8 mouse cellular contexts compared by ENCODE assay signal in the genomic region with DNA sequence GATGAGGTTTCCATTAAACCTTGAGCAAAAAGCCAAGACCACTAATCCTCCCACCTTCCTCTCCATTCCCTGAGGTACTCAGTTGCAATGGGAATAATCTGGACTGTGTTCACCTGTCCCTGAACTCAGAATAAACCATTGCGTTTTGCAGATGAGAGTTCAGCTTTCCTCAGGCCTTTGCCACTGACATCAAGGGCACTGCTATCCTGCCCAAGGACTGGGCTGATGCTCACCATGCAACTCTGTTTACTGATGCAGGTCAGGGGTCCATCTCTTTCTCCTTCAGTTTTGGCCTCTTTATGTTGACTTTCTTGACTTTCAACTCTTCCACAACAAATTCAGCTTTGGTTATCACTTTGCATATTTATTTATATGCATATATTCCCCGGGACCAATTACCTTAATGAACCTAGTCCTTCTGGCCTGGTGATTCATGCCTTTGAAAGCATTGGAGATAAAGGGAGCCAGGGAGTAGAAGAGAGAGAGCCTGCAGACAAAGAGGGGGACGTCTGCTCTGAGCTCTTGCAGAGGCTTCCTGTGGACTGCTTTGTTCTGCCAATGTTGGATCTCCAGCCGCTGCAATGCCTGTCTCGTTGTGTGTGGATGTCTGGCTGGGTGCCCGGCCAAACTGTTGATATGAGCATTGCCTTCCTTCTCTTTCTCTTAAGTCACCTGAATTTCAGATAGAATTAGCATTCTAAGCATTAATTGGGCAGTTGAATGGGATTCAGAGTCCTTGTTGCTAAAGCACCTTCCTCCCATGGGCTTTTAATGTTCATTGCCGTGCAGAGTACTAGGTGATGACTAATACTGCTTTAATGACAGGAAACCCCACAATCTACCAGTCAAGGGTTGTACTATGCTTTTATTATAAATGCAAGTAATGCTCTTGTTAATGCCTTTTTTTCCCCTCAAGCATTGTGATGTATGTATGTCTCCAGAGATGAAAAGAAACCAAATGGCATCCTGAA.
DNase-seq lines count a peak whose midpoint lies in the region; ATAC-seq and TF ChIP-seq lines count a peak whose summit lies in the region.

No protein-coding gene starts in this region.

- H3K4me1 ChIP-seq in heart, embryonic 11.5 days (ENCODE audit: control insufficient read depth, insufficient read depth, low read length) = no peaks in the 10 kb centered on the region
- H3K4me1 ChIP-seq in midbrain, postnatal 0 days (ENCODE audit: insufficient read depth, low read length) = no peaks in the 10 kb centered on the region
- peaks cover 6% of the 10 kb centered on the region; the same call in 1 of the 2 replicates for H3K4me1 ChIP-seq in midbrain, embryonic 10.5 days
- no peaks in the 10 kb centered on the region for H3K4me1 ChIP-seq in neural tube, embryonic 15.5 days
- no peaks in the 10 kb centered on the region for H3K4me1 ChIP-seq in intestine, embryonic 16.5 days (ENCODE audit: control insufficient read depth, insufficient read depth, low read length)

- H3K4me2 ChIP-seq in heart, embryonic 11.5 days = no peak overlapping the region
- H3K4me2 ChIP-seq in midbrain, postnatal 0 days (ENCODE audit: low read depth, low read length, poor library complexity, severe bottlenecking) = no peak overlapping the region
- H3K4me2 ChIP-seq in neural tube, embryonic 15.5 days = no peak overlapping the region
- H3K4me2 ChIP-seq in intestine, embryonic 16.5 days (ENCODE audit: low read depth, low read length) = no peak overlapping the region

- no peak for DNase-seq in heart, adult 9 months (ENCODE audit: low spot score in 2 of 2)
- DNase-seq in midbrain, postnatal 0 days (ENCODE audit: low spot score) = peak; percentile 36
- no peak for DNase-seq in midbrain, embryonic 10.5 days (ENCODE audit: low spot score)
- DNase-seq in layer of hippocampus, adult 8-10 months (ENCODE audit: low spot score in 2 of 2) = peak; percentile 25 to 55
- DNase-seq in thymus, postnatal 4 days = no peak

- no peak overlapping the region for H3K4me3 ChIP-seq in heart, embryonic 11.5 days (ENCODE audit: low read depth, low read length)
- no peak overlapping the region for H3K4me3 ChIP-seq in midbrain, postnatal 0 days (ENCODE audit: low read depth, low read length)
- H3K4me3 ChIP-seq in midbrain, embryonic 10.5 days = no peak overlapping the region
- H3K4me3 ChIP-seq in neural tube, embryonic 15.5 days (replicated peaks) = no peak overlapping the region
- H3K4me3 ChIP-seq in intestine, embryonic 16.5 days (ENCODE audit: low read length) = no peak overlapping the region

- no peaks in the 10 kb centered on the region for H3K27me3 ChIP-seq in heart, embryonic 11.5 days (ENCODE audit: control insufficient read depth, insufficient read depth, low read length)
- no peaks in the 10 kb centered on the region for H3K27me3 ChIP-seq in midbrain, postnatal 0 days (ENCODE audit: insufficient read depth, low read length)
- H3K27me3 ChIP-seq in midbrain, embryonic 10.5 days (ENCODE audit: low read depth, poor library complexity, severe bottlenecking) = no peaks in the 10 kb centered on the region
- H3K27me3 ChIP-seq in neural tube, embryonic 15.5 days (replicated peaks) = no peaks in the 10 kb centered on the region
- no peaks in the 10 kb centered on the region for H3K27me3 ChIP-seq in intestine, embryonic 16.5 days (replicated peaks; ENCODE audit: control insufficient read depth, insufficient read depth, low read length)

- ATAC-seq in heart, embryonic 11.5 days (replicated peaks; ENCODE audit: insufficient number of reproducible peaks, low FRiP score, low TSS enrichment) = peak; percentile 31; the same call in 1 of the 2 replicates
- no peak for ATAC-seq in midbrain, postnatal 0 days (ENCODE audit: low FRiP score)
- ATAC-seq in neural tube, embryonic 15.5 days (ENCODE audit: low FRiP score) = no peak
- ATAC-seq in intestine, embryonic 16.5 days = no peak

- no peaks in the 10 kb centered on the region for H3K9me3 ChIP-seq in heart, embryonic 11.5 days (replicated peaks; ENCODE audit: control insufficient read depth, low read length)
- no peaks in the 10 kb centered on the region for H3K9me3 ChIP-seq in midbrain, postnatal 0 days (ENCODE audit: low read length)
- no peaks in the 10 kb centered on the region for H3K9me3 ChIP-seq in midbrain, embryonic 10.5 days (replicated peaks)
- H3K9me3 ChIP-seq in neural tube, embryonic 15.5 days (replicated peaks) = no peaks in the 10 kb centered on the region
- H3K9me3 ChIP-seq in intestine, embryonic 16.5 days (ENCODE audit: control insufficient read depth, low read length) = no peaks in the 10 kb centered on the region

- H3K27ac ChIP-seq in heart, embryonic 11.5 days (ENCODE audit: low read depth, low read length) = no peak overlapping the region
- no peak overlapping the region for H3K27ac ChIP-seq in midbrain, postnatal 0 days (ENCODE audit: low read depth, low read length)
- no peak overlapping the region for H3K27ac ChIP-seq in midbrain, embryonic 10.5 days (replicated peaks)
- H3K27ac ChIP-seq in neural tube, embryonic 15.5 days (replicated peaks) = no peak overlapping the region
- H3K27ac ChIP-seq in intestine, embryonic 16.5 days (ENCODE audit: low read length) = no peak overlapping the region

- no peaks in the 10 kb centered on the region for H3K36me3 ChIP-seq in heart, embryonic 11.5 days (ENCODE audit: control insufficient read depth, insufficient read depth, low read length)
- no peaks in the 10 kb centered on the region for H3K36me3 ChIP-seq in midbrain, postnatal 0 days (ENCODE audit: insufficient read depth, low read length)
- H3K36me3 ChIP-seq in midbrain, embryonic 10.5 days = no peaks in the 10 kb centered on the region
- no peaks in the 10 kb centered on the region for H3K36me3 ChIP-seq in neural tube, embryonic 15.5 days
- H3K36me3 ChIP-seq in intestine, embryonic 16.5 days (ENCODE audit: control insufficient read depth, insufficient read depth, low read length) = no peaks in the 10 kb centered on the region

- no peak overlapping the region for H3K9ac ChIP-seq in heart, embryonic 11.5 days (ENCODE audit: low read depth, low read length)
- no peak overlapping the region for H3K9ac ChIP-seq in midbrain, postnatal 0 days (replicated peaks; ENCODE audit: low read length, poor library complexity, severe bottlenecking)
- no peak overlapping the region for H3K9ac ChIP-seq in neural tube, embryonic 15.5 days (replicated peaks)
- no peak overlapping the region for H3K9ac ChIP-seq in intestine, embryonic 16.5 days (ENCODE audit: low read depth, low read length)

- 46% methylated on average over 7 of the region's 7 CpGs for WGBS in heart, embryonic 11.5 days (ENCODE audit: insufficient replicate concordance)
- WGBS in midbrain, postnatal 0 days = 30% methylated on average over 7 of the region's 7 CpGs
- WGBS in midbrain, embryonic 10.5 days = 34% methylated on average over 7 of the region's 7 CpGs
- WGBS in neural tube, embryonic 15.5 days = 36% methylated on average over 7 of the region's 7 CpGs
- WGBS in intestine, embryonic 16.5 days = 43% methylated on average over 7 of the region's 7 CpGs

- no peak for TF ChIP-seq CTCF in midbrain, postnatal 0 days (IDR thresholded peaks at IDR 0.05)

Comparison
In these comparisons a context has a peak if more than half of its experiments do, and no peak if none do; other contexts are left out.
1. DNase-seq: peak in midbrain, postnatal 0 days (single experiment) and layer of hippocampus, adult 8-10 months (2 of 2); none in heart, adult 9 months (0 of 2), midbrain, embryonic 10.5 days (single experiment) and thymus, postnatal 4 days (single experiment).